Mouse (Mus musculus) neural tube, embryonic 15.5 days (tissue): ENCODE measurements around the gene Mfsd11. TPM values are rescaled to one million over a fixed set of nuclear protein-coding genes. Genes with fewer than 3 reads are reported as not detected.

Experiments
- ATAC-seq: fragments of 200-750 bp; cut with Nextera tagmentation; 2 replicates; pipeline ENCODE4 v1.8.0; 2017; ENCODE audit warnings: mild to moderate bottlenecking, moderate TSS enrichment, moderate library complexity; ENCODE audit not compliant: low FRiP score
- H3K27ac ChIP-seq: fragments of 300-500 bp; sonication (generic); replicated peaks from 2 replicates; pipeline ENCODE4 v1.5.1; 2015; ENCODE audit warnings: mild to moderate bottlenecking, inconsistent platforms
- H3K27me3 ChIP-seq: fragments of 300-500 bp; sonication (generic); replicated peaks from 2 replicates; pipeline ENCODE4 v1.6.1; 2015; ENCODE audit warnings: inconsistent platforms
- H3K36me3 ChIP-seq: fragments of 300-500 bp; sonication (generic); 2 replicates; pipeline ENCODE4 v1.6.1; 2015; ENCODE audit warnings: inconsistent platforms
- H3K4me1 ChIP-seq: fragments of 300-500 bp; sonication (generic); 2 replicates; pipeline ENCODE4 v1.6.1; 2015; ENCODE audit warnings: inconsistent platforms
- H3K4me2 ChIP-seq: fragments of 300-500 bp; sonication (generic); 2 replicates; pipeline ENCODE4 v1.6.1; 2015; ENCODE audit warnings: inconsistent platforms, mild to moderate bottlenecking, moderate library complexity
- H3K4me3 ChIP-seq: fragments of 300-500 bp; sonication (generic); replicated peaks from 2 replicates; pipeline ENCODE4 v1.5.1; 2015; ENCODE audit warnings: mild to moderate bottlenecking, inconsistent platforms
- H3K9ac ChIP-seq: fragments of 300-500 bp; sonication (generic); replicated peaks from 2 replicates; pipeline ENCODE4 v1.6.1; 2015; ENCODE audit warnings: mild to moderate bottlenecking, inconsistent platforms
- H3K9me3 ChIP-seq: fragments of 300-500 bp; sonication (generic); replicated peaks from 2 replicates; pipeline ENCODE4 v1.6.1; 2016; ENCODE audit warnings: inconsistent platforms
- WGBS: fragments of 180-500 bp; shearing (Covaris S2); methylation state at CpG from one replicate; pipeline ENCODE4 v1.1.7; 2015; ENCODE audit warnings: mixed read lengths; 5-methylcytosine and 5-hydroxymethylcytosine counted together
- polyA plus RNA-seq: library from polyadenylated mRNA; unstranded; fragments of >200 nt; fragmentation: Nextera tagmentation; extraction: Ambion mirVana; gene quantifications from 2 replicates; pipeline ENCODE4 v1.2.1, GENCODE M21; 2015

Gene Mfsd11
- polyA plus RNA-seq, 1 experiment from 2014 or later = 51.6 TPM

DNA sequence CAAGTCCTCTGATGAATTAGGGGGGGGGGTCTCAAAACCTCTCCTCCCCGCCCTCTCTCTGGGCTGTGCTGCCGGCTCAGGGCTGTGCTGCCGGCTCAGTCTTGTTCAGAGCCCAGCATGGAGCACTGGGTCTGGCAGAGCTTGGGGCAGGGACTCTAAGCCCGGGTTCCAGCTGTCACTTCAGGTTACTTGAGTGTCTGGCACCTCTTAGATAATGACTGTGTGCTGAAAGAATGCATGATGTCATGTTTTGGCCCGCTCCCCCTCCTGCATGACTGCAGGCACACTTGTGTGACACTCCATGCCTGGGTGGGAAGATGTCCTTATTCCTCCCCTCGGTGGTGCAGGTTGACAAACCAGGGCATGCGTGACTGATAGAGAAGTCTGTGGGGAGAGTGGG lies 69.8 kb downstream of the Mfsd11 start:
- H3K27ac ChIP-seq = no peak overlapping the region
- H3K9me3 ChIP-seq = no peaks in the 10 kb centered on the region
- peaks cover 29% of the 10 kb centered on the region for H3K36me3 ChIP-seq
- H3K4me1 ChIP-seq = peaks cover 52% of the 10 kb centered on the region
- peak overlapping the region; percentile 22; the same call in 1 of the 2 replicates for H3K9ac ChIP-seq
- no peak for ATAC-seq
- 37% methylated on average over 7 of the region's 7 CpGs for WGBS
- H3K4me3 ChIP-seq = peak overlapping the region; percentile 27
- H3K4me2 ChIP-seq = peak overlapping the region; percentile 74
- 0 out of 2 replicates have a peak, but pooled peaks cover 4% of the 10 kb centered on the region for H3K27me3 ChIP-seq

Other genes starting within 250 kb of the Mfsd11 start
- 1.4 and 4.0 TPM in 2 replicates for gene Rhbdf2, start 225.4 kb upstream of the Mfsd11 start, polyA plus RNA-seq
- gene Prcd, start 198.9 kb upstream of the Mfsd11 start, polyA plus RNA-seq = 3.1 and 3.4 TPM in 2 replicates
- 28.7 and 31.1 TPM in 2 replicates for gene Cygb, start 198.1 kb upstream of the Mfsd11 start, polyA plus RNA-seq
- gene St6galnac1, start 76.9 kb upstream of the Mfsd11 start, polyA plus RNA-seq = not detected in 2 replicates
- 38.2 and 43.2 TPM in 2 replicates for gene Mxra7, start 24.4 kb upstream of the Mfsd11 start, polyA plus RNA-seq
- 64.7 and 66.7 TPM in 2 replicates for gene Mettl23, start 9.2 kb upstream of the Mfsd11 start, polyA plus RNA-seq
- 63.2 and 68.6 TPM in 2 replicates for gene Jmjd6, start 9.0 kb upstream of the Mfsd11 start, polyA plus RNA-seq
- 514 and 555 TPM in 2 replicates for gene Srsf2, start 654 bp downstream of the Mfsd11 start, polyA plus RNA-seq
- 20.1 and 25.0 TPM in 2 replicates for gene Mgat5b, start 66.4 kb downstream of the Mfsd11 start, polyA plus RNA-seq